Mouse (Mus musculus) C2C12 (cell line): Measurements from ENCODE around the gene Dlgap1.

Experiments used
- CTCF ChIP-seq: IDR thresholded peaks from one replicate; pipeline ENCODE4 v1.5.1; 2011; ENCODE audit not compliant: control insufficient read depth, insufficient read depth, insufficient read length
- MAX ChIP-seq: IDR thresholded peaks from one replicate; pipeline ENCODE4 v1.6.1; 2011; ENCODE audit warnings: mild to moderate bottlenecking, control low read depth

DNA sequence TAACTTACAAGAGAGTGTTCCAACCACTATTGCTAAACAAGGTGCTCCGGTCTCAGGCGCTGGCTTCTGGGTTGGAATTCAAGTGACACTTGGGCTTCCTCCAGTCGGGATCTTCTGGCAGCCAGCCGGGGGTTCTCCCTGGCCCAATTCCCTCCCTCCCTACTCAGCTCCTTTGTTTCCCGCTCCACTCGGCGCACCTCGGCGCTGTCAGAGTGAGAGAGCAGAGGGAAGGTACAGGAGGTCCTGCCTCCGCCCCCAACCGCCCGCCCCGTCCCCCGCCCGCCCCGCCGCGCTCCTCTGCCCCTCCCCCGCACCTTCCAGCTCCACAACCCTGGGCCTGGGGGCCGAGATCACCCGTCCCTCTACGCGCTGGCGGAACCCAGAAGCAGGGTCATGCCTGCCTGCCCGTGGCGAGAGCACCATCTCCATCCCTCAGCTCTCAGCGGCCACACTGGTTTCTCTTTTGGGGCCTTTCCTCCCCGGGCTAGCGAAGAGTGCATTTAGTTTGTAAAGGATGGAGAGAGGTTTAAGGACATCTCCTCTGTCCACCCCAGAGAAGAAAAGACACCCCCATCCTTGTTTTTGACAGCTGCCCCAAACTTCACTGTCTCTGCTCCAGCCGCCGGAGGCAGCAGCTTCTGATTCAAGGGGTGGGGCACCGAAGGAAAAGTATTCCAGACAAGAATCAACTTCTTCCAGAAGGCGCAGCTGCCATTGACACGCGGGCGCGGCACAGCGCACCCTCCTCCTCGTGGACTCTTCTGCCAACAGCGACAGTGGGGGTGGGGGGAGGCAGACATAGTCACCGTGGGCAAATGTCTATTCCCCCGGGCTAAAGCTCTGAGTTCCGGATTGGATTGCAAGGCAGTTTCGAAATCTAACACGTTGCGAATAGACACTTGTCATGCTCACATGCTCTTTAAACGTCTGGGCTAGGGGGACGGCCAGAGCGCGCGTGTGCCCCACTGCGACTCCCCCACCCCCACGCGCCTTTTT, 882.4 kb downstream of the Dlgap1 start:
- no peak for TF ChIP-seq CTCF
- TF ChIP-seq MAX = peak; percentile 57
